Mouse (Mus musculus): ENCODE results near the gene Hamp.

Hamp gene

GRCm38 (mm10) chr7:30908277-30908991 lies 35.4 kb downstream of the Hamp start:
- WGBS: 6% methylated on average over 25 of the region's 26 CpGs

GRCm38 (mm10) chr7:30904042-30904441 lies 39.8 kb downstream of the Hamp start:
- WGBS: 30% methylated on average over 4 of the region's 4 CpGs

GRCm38 (mm10) chr7:30895217-30895616 lies 48.6 kb downstream of the Hamp start:
- 91% methylated on average over 3 of the region's 3 CpGs for WGBS

DNA sequence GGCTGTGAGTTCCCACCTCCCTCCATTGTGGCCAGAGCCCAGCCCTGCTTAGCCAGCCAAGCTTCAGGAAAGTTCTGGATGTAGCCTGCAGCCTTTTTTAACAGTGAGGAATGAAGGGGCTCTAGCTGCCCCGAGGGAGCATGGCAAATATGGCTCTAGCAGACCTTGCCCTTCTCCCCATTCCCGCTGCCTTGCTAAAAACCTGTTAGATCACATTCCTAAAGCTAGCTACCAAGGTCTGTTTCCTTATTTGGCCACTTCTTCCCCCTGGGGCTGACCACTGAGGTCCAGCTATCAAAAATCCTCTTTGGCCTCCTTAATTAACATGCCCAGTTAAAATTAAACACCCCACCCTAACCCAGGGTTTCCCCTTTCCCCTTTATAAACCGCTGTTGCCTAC lies 51.3 kb downstream of the Hamp start:
- 78% methylated on average over 3 of the region's 3 CpGs for WGBS
